Mouse (Mus musculus): ENCODE measurements around the gene Gm44790.
"Not testable (repeated sequence)": the region's sequence is repeated elsewhere in the genome, so short reads cannot be mapped to it uniquely, and the experiment has no call there.

The Gm44790 gene

DNA sequence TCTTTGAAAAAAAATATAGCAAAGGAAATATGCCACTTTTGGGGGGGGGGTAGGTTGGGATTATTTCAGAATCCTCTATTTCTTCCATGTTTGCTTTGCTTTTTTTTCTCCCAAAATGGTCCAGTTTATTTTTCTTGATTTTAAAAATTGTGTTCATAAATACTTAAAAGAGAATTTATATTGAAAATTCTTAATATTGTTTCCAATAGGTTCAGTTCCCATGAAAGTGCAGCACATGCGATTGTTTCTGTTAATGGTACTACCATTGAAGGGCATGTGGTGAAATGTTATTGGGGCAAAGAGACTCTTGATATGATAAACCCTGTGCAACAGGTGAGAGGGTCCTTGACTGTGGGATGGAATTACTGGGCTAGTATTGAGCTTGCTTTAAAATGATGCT is at the start of gene Gm44790:
Gene Gm44790, plus strand, starts transcription at position 301 of the 400 bp plus-strand sequence.
- no peak for DNase-seq

DNA sequence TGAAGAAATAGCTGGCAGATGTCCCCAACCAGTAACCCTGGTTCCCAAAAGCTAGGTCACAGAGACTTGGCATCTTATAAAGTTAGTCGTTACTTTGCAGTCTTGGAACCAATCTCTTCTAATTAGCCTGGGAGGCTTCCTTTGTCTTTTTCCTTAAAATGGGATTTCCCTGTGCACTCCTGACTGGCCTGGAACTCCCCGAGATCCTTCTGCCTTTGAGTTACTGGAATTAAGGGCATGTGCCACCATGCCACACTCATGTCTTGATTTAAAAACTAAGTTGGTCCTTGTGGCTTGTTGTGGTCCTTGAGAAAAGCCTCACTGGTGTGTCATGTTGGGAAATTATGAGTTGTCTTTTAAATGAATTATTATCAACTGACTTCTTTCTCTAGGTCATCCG is 48.1 kb upstream of the Gm44790 start:
- DNase-seq = no peak

DNA sequence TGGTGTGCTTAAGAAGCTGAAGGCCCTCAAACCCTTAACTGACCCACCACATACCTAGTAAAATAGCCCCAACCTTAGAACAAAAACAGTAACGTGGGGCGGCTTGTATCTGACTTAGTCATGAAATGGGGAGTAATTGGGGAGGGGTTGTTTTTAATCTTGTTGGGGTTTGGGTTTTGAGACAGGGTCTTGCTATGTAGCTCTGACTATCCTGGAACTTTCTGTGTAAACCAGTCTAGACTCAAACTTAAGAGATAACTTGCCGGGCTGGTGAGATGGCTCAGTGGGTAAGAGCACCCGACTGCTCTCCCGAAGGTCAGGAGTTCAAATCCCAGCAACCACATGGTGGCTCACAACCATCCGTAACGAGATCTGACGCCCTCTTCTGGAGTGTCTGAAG is 46.3 kb upstream of the Gm44790 start:
- not testable (repeated sequence) for DNase-seq

DNA sequence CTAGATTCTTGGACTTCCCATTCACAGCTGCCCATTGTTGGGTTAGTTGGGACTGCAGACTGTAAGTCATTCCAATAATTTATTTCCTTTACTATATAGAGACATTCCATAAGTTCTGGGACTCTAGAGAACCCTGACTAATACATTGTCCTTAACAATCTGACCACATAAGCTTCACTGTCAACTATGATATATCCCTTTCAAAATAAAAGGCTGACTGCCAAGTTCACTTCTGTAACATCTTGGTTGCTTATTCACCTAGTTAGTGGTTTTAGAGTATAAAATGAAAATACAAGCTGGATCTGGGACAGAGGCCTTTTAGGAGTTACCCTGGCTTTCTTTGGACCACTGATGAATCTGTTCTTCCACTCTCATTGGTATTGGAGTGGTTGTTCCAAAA is 43.9 kb upstream of the Gm44790 start:
- DNase-seq = no peak

DNA sequence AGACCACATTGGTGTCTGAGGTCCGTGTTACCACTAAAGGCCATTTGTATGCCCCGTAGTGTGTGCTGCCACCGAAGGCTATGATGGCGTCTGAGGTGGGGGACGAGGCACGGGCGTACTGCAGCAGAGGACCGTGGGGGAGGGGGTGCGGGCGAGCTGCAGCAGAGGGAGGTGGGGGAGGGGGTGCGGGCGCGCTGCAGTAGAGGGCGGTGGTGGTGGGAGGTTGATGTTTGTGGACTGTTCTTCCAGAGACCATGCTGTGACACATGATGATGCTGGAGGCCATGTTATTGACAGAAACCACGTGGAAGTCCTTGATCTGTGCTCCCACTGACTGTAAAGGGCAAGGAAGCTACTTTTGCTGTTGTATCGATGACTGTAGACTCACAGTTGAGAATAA is 43.1 kb upstream of the Gm44790 start:
- no peak for DNase-seq

DNA sequence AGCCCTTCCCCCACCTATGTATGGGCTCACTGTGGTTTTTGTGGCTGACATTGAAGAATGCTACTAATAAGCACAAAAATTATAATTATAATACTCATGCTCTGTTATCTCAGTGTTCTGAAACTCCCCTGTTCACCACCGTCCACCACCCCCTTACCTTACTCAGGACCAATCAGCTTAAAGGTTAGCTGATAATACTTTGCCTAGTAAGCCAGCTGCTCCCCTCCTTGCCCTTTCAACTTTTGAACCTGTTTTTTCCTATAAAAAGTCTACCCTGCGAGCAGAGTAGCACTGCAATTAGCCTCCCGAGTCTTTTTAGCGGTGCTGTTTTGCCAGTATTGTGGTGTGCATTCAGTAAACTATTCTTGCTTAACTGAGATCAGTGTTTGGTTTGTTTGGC is 41.8 kb upstream of the Gm44790 start:
- no peak for DNase-seq

DNA sequence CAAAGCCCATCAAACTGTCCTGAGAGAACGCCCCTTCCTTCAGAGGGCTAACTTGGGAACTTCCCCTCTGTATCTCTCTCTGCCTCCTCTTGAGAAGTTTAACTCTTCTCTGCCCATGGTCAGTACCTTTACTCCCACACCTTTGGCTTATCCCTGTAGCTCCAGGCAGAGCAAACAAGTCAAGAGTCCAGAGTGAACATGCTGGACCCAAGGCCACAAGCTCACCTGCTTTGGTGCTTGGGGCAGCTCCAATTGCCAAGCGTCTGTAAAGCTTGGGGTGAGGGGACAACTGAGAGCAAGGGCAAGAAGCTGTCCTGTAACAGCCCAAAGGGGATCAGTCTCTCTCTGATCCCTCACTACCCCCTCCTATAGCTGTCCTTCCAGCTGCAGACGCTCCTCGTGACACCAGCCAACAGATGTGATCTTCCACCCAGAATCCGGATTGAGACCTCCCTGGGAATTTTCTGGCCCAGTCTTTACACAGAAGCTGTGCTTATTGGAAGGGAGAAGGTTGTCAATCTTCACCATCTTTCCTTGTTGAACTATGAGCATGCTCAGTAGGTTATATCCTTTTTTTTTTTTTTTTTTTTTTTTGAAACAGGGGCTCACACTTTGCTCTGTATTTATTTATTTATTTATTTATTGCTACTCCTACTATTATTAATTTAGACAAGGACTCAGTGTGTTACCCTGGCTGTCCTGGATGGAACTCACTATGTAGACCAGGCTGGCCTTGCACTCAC is 40.9 kb upstream of the Gm44790 start:
- no peak for DNase-seq

DNA sequence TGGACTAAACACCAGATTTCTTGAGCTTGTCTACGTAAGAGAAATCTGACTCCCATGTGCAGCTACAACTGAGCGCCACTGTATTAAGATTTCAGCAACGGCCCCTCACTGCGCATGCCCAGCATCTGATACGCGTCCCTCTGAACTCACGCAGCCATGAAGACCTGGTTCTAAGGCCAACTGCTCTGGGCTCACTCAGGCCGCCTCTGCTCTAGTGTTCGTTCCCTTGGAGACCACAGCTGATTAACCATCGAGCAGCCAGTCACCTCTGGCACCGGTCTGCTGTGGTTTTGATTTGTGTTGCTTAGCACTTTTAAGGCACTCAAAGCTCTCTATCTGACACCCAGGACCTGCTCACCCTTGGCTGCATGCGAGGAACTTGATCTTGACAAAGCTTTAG is 39.1 kb upstream of the Gm44790 start:
- DNase-seq = no peak

DNA sequence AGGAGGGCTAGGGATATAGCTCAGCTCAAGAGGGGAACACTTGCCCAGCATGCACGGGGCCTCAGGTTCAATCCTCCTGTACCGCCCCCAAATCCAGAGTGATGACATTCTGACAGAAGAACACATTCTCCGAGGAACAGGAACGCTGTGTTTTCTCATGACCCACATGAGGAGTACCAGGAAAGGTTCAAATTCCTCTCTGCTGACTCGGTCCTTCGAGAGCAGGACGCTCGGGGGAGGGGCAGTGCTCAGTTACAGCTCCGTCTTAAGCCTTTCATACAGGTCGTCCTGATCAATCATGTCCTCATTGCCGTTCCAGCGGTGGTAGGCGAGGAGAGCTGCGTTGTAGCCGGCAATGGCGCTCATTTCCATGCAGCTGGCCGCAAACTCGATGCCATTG is 38.0 kb upstream of the Gm44790 start:
- no peak for DNase-seq

DNA sequence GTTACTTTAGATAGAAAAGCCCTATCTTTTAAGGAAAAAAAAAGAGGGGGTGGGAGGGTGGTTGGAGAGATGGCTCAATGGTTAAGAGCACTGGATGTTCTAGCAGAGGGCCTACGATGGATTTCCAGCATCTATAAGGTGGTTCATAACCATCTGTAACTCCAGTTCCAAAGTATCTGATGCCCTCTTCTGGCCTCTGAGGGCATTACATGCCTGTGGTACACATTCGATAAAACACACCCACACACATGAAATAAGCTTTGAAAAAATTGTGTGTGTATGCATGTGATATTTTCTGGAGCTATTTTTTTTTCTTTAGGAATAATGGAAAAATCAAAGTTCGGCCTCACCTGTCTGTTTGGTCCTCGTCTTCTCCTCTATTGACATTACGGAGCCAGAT is 35.1 kb upstream of the Gm44790 start:
- DNase-seq = peak; percentile 40

DNA sequence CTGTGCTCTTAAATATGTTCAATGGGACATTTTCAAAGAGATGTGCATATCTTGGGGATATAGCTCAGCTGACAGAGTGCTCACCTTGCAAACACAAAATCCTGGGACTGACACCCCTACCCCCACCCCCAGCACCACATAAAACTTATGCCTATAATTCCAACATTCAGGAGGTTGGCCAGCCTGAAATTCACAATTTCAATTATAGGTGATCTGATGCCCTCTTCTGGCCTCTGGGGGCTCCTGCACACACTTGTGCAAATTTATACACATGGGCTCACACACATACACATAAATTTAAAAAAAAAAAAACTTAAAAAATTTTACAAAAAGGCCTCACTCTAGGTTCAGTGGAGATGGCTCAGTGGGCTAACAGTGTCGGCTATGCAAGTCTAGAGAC is 33.3 kb upstream of the Gm44790 start:
- DNase-seq = peak; percentile 33

DNA sequence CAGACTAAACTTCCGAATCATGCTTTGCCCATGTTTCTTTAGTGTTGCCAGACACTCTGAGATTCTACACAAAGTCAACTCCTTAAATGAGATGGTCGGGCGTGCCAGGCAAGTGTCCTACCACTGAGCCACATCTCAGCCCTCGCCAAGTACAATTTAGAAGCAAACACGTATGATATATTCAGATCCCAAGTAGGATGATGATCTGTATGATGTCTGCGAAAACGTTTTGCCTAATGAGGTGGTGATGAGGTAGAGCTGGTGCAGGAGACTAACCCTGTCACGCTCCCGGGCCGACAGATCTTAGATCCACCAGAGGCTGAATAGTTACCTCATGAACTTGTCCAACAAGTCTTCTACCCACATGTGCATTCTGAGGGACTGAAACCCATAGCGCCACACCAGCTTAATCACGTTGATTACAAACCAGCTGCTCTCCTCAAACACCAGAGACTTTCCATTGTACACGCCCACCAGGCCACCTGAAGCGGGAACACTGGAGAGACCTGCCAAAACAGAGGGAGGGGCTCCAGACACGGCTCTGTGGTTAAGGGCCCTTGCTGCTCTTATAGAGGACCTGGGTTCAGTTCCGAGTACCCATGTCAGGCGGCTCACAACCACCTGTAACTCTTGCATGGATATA is 32.3 kb upstream of the Gm44790 start:
- DNase-seq = no peak

DNA sequence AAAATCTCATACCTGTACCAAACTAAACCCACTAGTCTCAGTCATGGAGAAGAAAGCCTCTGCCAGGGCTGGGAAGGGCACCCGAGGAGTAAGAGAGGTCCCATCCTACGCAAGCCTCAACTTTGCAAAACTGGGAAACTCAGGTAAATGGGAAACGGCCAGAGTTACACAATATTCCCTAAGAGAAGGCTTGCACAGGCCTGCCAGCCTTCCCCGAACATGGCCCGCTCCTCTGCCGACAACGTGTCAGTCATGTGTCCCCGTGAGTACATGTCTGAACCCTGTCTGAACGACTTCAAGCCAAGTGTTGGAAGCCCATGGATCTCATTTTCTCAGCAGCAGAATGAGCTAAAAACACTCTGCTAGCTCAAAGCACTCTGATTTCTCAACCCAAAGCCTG is 31.4 kb upstream of the Gm44790 start:
- no peak for DNase-seq

DNA sequence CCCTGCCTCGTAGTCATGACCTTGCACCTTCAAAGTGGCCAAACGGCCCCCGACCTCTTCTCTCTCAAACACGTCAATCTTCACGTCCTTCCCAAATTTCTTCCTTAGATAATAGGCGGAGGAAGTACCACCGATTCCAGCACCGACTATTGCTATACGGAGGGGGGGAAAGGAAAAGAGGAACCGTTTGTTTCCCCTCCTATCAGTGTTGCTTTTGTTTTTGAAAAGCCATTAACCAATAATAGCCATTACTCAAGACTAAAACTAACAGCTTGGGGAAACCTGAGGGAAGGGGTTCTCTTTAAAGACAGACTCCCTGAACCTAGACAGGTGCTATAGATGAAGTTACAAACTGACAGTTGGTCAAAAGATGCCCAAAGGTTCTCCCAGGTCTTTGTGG is 30.5 kb upstream of the Gm44790 start:
- DNase-seq = no peak

DNA sequence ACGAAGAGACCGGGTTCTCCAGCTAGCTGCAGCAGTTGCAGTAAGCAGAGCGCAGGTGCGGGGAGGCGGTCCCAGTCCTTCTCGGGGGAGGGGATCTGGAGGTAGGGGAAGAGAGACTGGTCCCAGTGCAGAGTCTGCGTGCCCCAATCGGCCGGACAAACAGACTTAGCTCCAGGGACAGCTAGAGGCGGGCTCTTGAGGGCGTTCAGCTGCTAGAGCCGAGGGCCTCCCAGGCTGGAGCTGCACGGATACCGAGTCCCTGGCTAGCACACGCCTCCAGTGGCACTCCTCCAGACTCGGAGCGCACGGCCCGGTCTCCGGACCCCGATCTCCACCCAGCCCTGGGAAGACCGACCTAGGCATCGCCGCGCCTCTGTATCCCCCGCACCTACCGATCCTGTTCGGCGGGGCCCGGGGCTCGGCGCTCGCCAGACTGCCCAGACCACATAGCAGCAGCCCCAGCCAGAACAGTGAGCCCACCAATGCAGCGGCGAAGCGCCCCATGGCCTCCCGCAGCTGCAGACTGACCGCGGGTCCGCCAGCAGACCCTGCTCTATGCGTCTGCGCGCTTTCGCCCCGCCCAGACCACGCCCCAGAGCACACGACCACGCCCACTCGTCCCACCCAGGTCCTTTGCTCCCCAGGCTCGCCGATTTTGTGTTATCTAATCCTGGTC is 29.7 kb upstream of the Gm44790 start, which contains the start of gene Pcyox1:
Gene Pcyox1, minus strand, starts transcription at position 574 of the 676 bp plus-strand sequence.
- peak; percentile 92 for DNase-seq

DNA sequence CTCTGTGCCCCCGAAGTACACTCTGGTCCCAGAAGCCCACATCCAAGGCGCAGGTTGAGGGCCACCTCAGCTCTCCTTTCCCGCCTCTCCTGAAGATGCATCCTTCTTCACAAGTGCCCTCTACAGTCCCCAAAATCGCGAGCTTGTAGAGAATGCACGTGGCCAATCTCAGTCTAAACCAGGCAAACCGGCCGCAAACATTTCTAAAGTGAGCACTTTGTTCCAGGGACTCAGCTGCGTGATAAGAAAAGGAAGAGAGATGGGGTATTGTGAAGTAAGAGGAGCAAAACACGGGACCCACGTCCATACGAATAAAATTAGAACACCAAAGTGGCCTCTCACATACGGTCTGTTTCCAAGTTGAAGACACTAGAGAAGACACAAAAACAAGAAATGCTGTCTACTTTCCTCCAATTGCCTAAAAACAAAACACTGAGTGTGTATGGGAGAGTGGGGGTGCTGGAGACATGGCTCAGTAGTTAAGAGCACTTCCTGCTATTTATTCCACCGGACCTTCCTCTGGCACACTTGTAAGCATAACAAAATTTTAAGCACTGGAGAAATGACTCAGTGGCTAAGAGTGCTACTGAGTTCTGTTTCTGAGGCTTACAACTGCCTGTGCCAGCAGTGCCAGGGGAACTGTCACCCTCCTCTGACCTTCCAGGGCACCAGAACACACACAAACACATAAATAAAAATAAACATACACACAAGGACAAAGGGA is 29.0 kb upstream of the Gm44790 start:
- DNase-seq = no peak

DNA sequence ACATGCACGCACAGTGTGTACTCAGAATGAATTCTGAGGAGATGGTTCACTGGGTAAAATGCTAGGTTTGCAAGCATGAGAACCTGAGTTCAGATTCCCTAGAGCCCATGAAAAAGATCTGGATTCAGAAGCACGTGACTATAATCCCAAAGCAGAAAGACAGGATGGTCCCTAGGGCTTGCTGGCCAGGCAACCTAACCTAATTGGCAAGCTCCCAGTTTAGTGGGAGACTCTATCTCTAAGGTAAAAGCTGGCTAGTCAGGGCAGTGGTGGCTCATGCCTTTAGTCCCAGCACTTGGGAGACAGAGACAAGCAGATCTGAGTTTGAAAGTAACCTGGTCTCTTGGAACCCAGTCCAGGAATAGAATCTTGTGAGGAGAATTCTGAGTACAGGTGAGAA is 27.5 kb upstream of the Gm44790 start:
- no peak for DNase-seq

DNA sequence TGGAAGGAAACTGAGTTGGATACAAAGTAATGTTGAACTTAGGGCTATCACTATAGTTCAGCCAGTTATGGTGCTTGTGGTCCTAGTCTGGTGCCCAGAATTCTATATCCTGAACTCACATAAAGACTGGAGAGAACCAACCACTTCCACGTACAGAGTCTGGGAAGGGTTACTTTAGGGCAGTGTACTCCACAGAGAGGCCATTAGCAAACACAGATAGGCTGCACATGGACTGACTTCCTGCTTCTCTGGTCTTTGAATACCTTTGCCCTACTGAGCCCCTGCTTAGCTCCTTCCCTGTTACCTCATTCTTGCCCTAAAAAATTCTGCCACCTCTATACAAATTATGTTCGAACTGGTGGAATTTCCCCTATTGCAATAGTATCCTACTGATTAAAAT is 26.5 kb upstream of the Gm44790 start:
- no peak for DNase-seq

DNA sequence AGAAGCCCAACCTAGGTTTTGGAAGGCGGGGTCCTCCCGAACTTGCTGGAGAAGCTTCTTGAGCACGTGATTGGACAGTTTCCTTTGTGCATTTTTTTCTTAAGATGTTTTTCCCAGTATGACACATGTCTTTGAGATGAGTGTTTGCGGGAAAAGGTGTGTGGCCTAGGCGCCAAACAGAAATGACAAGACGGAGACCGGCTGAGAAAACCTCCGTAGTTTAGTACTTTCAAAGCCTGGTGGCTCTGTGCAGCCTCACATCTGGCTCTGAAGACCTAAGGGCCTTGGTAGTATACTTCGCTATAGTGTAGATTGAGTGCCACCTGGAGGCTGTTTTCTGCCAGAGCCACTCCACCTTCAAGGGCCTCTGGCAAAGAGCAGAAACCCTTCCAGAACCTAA is 25.5 kb upstream of the Gm44790 start:
- peak; percentile 85 for DNase-seq

DNA sequence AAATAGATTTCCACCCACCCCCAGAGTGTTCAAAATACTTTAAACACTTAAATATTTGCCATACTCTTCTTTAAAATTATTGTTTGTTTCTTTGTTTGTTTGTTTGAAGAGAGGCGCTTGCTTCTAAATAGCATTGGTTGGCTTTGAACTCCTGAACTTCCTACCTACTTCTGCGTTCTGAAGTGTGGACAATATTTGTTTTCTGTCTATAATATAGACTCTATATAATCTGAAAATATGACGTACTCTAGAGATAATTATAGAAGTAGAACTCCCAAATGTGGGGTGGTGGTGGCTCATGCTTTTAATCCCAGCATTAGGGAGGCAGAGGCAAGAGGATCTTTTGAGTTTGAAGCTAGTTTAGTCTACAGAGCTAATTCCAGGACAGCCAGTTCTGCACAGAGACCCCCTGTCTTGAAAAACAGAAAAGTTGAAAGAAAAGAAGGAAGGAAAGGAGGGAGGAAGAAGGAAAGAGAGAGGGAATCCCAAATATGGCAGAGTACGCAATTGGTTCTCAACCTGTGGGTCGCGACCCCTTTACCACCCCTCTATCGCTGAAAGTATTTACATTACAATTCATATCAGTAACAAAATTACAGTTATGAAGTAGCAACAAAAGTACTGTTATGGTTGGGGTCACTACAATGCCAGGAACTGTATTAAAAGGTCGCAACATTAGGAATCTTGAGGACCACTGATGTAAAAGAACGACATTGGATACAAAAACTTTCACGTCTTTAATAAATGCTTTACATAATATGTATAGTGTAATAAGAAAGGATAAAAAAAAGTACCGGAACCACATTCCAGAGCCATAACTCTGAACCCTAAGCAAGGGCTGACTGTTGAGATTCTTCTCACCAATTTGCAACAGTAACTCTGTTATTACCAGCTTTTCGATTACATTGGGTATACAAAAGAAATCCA is 23.5 kb upstream of the Gm44790 start:
- no peak for DNase-seq

DNA sequence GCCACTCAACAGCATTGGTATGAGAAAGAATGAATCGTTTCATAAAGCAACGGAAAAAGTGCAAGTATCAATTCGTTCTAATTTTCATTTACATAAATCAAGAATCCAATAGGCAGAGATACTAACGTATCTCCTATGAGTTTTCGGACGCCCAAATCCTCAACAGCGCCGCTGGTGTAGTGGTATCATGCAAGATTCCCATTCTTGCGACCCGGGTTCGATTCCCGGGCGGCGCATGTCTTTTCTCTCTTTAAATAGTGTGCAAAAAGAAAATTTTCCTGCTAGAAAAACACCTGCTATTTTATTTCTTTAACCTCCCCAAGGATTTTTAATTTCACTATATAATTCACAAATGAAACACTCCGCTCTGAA is 22.7 kb upstream of the Gm44790 start:
- DNase-seq = peak; percentile 86

DNA sequence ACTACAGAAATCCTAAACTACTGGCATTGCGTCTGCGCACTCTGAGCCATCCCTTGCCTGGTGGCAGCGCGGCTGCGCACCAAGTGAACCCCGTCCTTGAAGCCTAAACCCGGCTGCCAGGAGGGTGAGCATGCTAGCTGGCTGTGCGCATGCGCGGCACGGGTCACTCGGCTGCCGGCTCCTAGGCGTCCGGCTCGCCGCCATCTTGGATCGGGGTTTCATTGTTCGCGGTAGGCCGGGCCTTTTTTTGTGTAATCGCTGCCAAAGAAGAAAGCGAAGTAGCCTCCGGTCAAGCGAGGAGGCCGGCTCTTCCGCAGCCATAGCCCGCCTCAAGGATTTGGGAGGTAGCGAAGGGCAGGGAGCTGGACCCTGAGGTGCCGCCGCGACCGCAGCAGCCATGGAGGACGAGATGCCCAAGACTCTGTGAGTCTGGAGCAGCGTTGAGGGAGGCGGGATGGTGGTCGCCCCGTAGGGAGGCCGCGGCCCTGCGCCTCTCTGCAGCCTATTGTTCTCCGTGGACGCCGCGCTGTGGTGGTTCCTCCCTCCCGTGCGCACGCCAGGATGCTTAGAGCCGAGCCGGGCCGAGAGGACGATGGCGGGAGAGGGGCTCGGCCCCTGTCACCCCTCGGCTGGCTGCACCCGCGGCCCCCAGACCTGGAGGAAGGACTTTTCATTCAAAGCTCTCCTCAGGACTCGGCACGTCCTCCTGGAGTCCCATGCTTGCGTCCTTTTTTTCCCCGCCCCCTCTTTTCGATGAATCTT is 22.2 kb upstream of the Gm44790 start, which contains the start of gene Tia1:
Gene Tia1, plus strand, starts transcription at position 120 of the 762 bp plus-strand sequence.
- DNase-seq = peak; percentile 97
